Mouse (Mus musculus): ENCODE results near the gene Tmem199. TPM values are rescaled to one million over a fixed set of nuclear protein-coding genes. Genes with fewer than 3 reads are reported as not detected.
A peak's percentile ranks its signal among the peaks of the same experiment; 100 is the strongest.

Tmem199 gene
- polyA plus RNA-seq, 1 experiment from 2014 or later = 66.5 TPM

DNA sequence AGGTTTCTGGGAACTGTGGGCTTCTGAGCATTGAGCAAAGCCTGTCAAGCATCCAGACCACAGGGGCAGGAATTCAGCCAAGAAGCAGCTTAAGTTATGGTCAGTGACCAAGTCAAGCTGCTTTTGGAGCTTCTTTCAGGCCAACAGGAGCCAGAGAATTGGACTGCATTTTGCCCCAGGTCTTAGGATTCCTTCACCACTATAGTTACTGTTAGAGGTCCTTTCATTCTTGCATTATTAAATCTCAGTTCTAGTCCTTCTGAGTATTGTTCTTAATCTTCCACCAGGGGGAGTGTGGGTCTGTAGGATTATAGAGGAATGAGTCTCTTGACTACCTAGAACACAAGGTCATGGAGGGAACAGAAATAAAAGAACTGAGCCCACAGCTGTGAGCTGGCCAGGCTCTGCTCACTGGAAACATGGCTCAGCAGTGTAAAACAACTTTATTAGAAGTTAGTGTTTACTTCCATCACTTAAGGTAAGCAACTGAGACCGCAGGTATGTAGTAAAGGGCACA is 10.6 kb upstream of the Tmem199 start:
- 89% methylated on average over 1 of the region's 1 CpGs for WGBS
- Histone ChIP-seq H3K4me1 (ENCODE audit: control insufficient read depth, insufficient read depth, low read length) (no peaks in the 10 kb centered on the region), H3K4me2 (ENCODE audit: low read depth, severe bottlenecking) (no peak overlapping the region), H3K9me3 (ENCODE audit: control insufficient read depth, low read length) (no peaks in the 10 kb centered on the region), H3K27ac (replicated peaks; ENCODE audit: low read depth, low read length) (no peak overlapping the region), H3K27me3 (ENCODE audit: control insufficient read depth, insufficient read depth, low read length) (no peaks in the 10 kb centered on the region), H3K36me3 (ENCODE audit: control insufficient read depth, insufficient read depth, low read length) (peaks cover 44% of the 10 kb centered on the region), H3K9ac (ENCODE audit: low read length) (no peak overlapping the region), H3K4me3 (ENCODE audit: low read depth, low read length) (no peak overlapping the region)
- DNase-seq (ENCODE audit: low spot score) (no peak), ATAC-seq (ENCODE audit: insufficient number of reproducible peaks, low FRiP score, low TSS enrichment, low read depth) (no peak)

DNA sequence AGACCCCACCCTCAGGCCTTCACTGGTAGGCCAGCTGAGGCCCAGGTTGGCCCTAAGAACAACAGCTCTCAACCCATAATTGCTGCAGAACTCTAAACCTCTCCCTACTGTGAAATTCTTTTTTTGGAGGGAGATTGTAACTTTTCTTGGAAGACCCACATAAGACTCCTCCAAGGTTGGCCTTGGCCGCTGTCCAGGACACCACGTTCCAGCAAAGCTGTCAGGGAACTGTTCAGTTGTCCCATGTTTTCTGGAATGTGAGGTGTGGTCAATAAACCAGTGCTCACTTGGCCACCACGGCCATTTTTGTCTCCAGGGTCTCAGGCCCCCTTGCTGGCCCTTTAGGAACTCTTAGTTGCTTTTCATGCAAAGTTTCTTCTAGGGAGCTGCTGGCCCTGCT is 9.9 kb upstream of the Tmem199 start:
- no peaks in the 10 kb centered on the region for H3K4me1 ChIP-seq (ENCODE audit: control insufficient read depth, insufficient read depth, low read length)
- no peaks in the 10 kb centered on the region for H3K9me3 ChIP-seq (ENCODE audit: control insufficient read depth, low read length)
- ATAC-seq (ENCODE audit: insufficient number of reproducible peaks, low FRiP score, low TSS enrichment, low read depth) = no peak
- no peak overlapping the region for H3K27ac ChIP-seq (replicated peaks; ENCODE audit: low read depth, low read length)
- no peak overlapping the region for H3K9ac ChIP-seq (ENCODE audit: low read length)
- 92% methylated on average over 3 of the region's 3 CpGs for WGBS
- no peak overlapping the region for H3K4me2 ChIP-seq (ENCODE audit: low read depth, severe bottlenecking)
- H3K4me3 ChIP-seq (ENCODE audit: low read depth, low read length) = no peak overlapping the region
- H3K36me3 ChIP-seq (ENCODE audit: control insufficient read depth, insufficient read depth, low read length) = peaks cover 42% of the 10 kb centered on the region
- no peaks in the 10 kb centered on the region for H3K27me3 ChIP-seq (ENCODE audit: control insufficient read depth, insufficient read depth, low read length)
- no peak for DNase-seq (ENCODE audit: low spot score)

DNA sequence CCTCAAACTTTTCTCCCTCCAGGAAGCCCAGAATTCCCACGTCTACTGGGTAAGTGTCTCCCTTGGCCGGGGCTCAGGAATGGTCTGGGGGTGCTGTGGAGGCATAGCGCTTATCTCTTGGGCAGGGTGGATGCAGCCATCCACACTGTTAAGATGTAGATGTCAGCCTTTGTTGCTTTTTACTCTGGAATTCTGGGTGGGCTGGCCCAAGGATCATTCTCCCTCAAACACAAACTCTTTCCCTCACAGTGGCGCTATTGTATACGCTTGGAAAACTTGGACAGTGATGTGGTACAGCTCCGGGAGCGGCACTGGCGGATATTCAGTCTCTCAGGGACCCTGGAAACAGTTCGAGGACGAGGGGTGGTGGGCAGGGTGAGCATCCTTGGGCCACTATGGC is 7.0 kb upstream of the Tmem199 start:
- DNase-seq (ENCODE audit: low spot score) = no peak
- WGBS = 95% methylated on average over 10 of the region's 10 CpGs
- no peaks in the 10 kb centered on the region for H3K4me1 ChIP-seq (ENCODE audit: control insufficient read depth, insufficient read depth, low read length)
- no peaks in the 10 kb centered on the region for H3K27me3 ChIP-seq (ENCODE audit: control insufficient read depth, insufficient read depth, low read length)
- H3K27ac ChIP-seq (replicated peaks; ENCODE audit: low read depth, low read length) = no peak overlapping the region
- H3K4me2 ChIP-seq (ENCODE audit: low read depth, severe bottlenecking) = no peak overlapping the region
- H3K9ac ChIP-seq (ENCODE audit: low read length) = no peak overlapping the region
- ATAC-seq (ENCODE audit: insufficient number of reproducible peaks, low FRiP score, low TSS enrichment, low read depth) = no peak
- peaks cover 46% of the 10 kb centered on the region for H3K36me3 ChIP-seq (ENCODE audit: control insufficient read depth, insufficient read depth, low read length)
- no peaks in the 10 kb centered on the region for H3K9me3 ChIP-seq (ENCODE audit: control insufficient read depth, low read length)
- no peak overlapping the region for H3K4me3 ChIP-seq (ENCODE audit: low read depth, low read length)

DNA sequence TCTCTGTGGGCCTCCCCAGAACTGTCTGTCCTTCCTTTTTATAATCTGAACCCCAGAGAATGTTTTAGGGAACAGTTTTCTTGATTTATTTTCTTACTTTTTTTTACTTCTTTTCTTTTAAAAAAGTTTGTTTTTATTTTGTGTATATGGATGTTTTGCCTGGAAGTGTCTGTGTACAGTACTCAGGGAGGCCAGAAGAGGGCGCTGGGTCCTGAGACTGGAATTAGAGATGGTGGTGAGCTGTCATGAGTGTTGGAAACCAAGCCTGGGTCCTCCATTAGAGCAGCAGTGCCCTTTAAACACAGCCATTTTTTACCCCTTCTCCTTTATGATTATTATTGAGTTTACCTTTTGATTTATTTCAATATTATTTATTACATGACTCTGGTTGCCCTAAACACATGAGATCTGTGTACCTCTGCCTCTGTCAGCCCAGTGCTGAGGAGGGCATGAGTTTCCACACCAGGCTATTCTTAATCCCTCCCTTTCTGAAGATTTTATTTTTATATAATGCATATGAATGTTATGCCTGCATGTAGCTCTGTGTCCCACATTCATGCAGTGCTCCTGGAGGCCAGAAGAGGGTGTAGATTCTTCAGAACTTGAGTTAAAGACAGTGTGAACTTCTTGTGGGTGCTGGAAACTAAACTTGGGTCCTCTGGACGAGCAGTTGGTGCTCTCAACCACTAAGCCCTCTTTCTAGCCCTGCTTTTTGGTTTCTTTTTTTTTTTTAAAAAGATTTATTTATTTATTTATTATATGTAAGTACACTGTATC is 3.8 kb upstream of the Tmem199 start:
- ATAC-seq (ENCODE audit: insufficient number of reproducible peaks, low FRiP score, low TSS enrichment, low read depth) (no peak), DNase-seq (ENCODE audit: low spot score) (peak; percentile 40)
- H3K27ac ChIP-seq (replicated peaks; ENCODE audit: low read depth, low read length) = no peak overlapping the region
- no peaks in the 10 kb centered on the region for H3K9me3 ChIP-seq (ENCODE audit: control insufficient read depth, low read length)
- no peak overlapping the region for H3K4me2 ChIP-seq (ENCODE audit: low read depth, severe bottlenecking)
- H3K9ac ChIP-seq (ENCODE audit: low read length) = no peak overlapping the region
- H3K27me3 ChIP-seq (ENCODE audit: control insufficient read depth, insufficient read depth, low read length) = no peaks in the 10 kb centered on the region
- 61% methylated on average over 2 of the region's 2 CpGs for WGBS
- no peak overlapping the region for H3K4me3 ChIP-seq (ENCODE audit: low read depth, low read length)
- peaks cover 34% of the 10 kb centered on the region for H3K36me3 ChIP-seq (ENCODE audit: control insufficient read depth, insufficient read depth, low read length)
- peaks cover 7% of the 10 kb centered on the region for H3K4me1 ChIP-seq (ENCODE audit: control insufficient read depth, insufficient read depth, low read length)

DNA sequence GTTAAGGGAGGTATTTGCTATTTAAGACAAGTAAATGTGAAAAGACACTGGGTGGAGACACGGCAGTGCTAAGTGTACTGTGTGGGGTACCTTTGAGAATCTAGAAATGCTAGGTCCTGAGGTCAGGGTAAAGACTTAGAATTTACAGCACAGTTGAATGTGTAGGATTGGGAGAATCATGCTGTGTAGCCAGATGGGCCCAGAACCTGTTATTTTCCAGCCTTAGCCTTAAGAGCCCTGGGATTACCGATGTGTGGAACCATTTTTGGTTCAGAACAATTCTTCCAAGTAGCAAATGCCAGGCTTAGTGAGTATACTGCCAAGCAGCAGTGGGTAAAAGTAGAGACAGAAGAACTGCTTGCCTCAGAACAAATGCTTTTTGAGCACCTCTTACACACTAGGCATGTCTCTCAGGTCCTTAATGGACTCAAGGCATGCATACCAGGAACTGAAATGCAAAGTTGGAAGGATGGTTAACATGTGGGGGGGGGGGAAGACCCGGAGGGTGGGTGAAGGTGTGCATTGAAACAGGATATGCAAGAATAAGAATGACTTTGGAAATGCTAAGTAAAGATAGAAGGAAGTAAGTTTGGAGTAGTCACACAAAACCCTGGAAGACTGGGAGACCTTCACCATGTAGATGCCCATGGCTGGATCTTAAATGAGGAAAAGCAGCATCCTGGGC is 1.3 kb upstream of the Tmem199 start:
- no peak for DNase-seq (ENCODE audit: low spot score)
- peak overlapping the region; percentile 94; the same call in 1 of the 2 replicates for H3K4me3 ChIP-seq (ENCODE audit: low read depth, low read length)
- H3K36me3 ChIP-seq (ENCODE audit: control insufficient read depth, insufficient read depth, low read length) = peaks cover 29% of the 10 kb centered on the region
- H3K4me1 ChIP-seq (ENCODE audit: control insufficient read depth, insufficient read depth, low read length) = peaks cover 7% of the 10 kb centered on the region
- ATAC-seq (ENCODE audit: insufficient number of reproducible peaks, low FRiP score, low TSS enrichment, low read depth) = no peak
- H3K27me3 ChIP-seq (ENCODE audit: control insufficient read depth, insufficient read depth, low read length) = no peaks in the 10 kb centered on the region
- H3K9me3 ChIP-seq (ENCODE audit: control insufficient read depth, low read length) = no peaks in the 10 kb centered on the region
- no peak overlapping the region for H3K27ac ChIP-seq (replicated peaks; ENCODE audit: low read depth, low read length)
- peak overlapping the region; percentile 88 for H3K4me2 ChIP-seq (ENCODE audit: low read depth, severe bottlenecking)
- H3K9ac ChIP-seq (ENCODE audit: low read length) = no peak overlapping the region
- WGBS = 78% methylated on average over 3 of the region's 3 CpGs

DNA sequence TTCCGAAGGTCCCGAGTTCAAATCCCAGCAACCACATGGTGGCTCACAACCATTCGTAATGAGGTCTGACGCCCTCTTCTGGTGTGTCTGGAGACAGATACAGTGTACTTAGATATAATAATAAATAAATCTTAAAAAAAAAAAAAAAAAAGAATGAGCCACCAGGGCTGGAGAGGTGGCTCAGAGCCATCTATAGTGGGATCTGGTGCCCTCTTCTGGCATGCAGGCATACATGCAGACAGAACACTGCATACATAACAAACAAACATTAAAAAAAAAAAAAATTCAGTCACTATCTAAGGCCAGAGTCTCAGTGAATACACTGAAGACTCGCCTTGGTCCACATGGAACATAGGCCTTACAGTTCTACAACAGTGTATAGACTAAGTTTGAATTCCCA is 2.8 kb downstream of the Tmem199 start:
- DNase-seq (ENCODE audit: low spot score) (no peak), ATAC-seq (ENCODE audit: insufficient number of reproducible peaks, low FRiP score, low TSS enrichment, low read depth) (no peak)
- Histone ChIP-seq H3K4me2 (ENCODE audit: low read depth, severe bottlenecking) (no peak overlapping the region), H3K36me3 (ENCODE audit: control insufficient read depth, insufficient read depth, low read length) (peaks cover 13% of the 10 kb centered on the region), H3K27me3 (ENCODE audit: control insufficient read depth, insufficient read depth, low read length) (no peaks in the 10 kb centered on the region), H3K27ac (replicated peaks; ENCODE audit: low read depth, low read length) (no peak overlapping the region), H3K4me1 (ENCODE audit: control insufficient read depth, insufficient read depth, low read length) (peaks cover 7% of the 10 kb centered on the region), H3K9ac (ENCODE audit: low read length) (no peak overlapping the region), H3K4me3 (ENCODE audit: low read depth, low read length) (no peak overlapping the region), H3K9me3 (ENCODE audit: control insufficient read depth, low read length) (no peaks in the 10 kb centered on the region)
- WGBS = 84% methylated on average over 5 of the region's 5 CpGs

DNA sequence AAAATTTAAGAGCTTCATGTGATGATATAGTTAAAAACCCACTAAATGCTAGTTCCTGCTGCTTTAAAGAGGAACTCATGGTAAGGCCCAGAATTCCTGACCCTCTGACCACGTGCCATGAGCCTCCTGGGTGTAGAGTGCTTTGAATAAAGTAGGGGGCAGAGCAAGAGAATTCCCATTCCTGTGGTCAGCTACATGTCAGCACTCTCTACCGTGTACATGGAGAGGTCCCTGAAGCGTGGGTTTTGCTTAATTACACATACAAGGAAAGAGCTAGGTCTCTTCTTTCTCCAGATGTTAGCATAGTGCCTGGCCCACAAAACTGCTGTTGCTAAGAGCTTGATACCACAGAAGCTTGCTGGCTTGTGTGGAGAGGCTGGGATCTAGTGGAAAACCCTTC is 6.5 kb downstream of the Tmem199 start:
- Histone ChIP-seq H3K9me3 (ENCODE audit: control insufficient read depth, low read length) (no peaks in the 10 kb centered on the region), H3K9ac (ENCODE audit: low read length) (no peak overlapping the region), H3K27ac (replicated peaks; ENCODE audit: low read depth, low read length) (no peak overlapping the region), H3K4me2 (ENCODE audit: low read depth, severe bottlenecking) (no peak overlapping the region), H3K27me3 (ENCODE audit: control insufficient read depth, insufficient read depth, low read length) (no peaks in the 10 kb centered on the region), H3K36me3 (ENCODE audit: control insufficient read depth, insufficient read depth, low read length) (peaks cover 11% of the 10 kb centered on the region), H3K4me3 (ENCODE audit: low read depth, low read length) (no peak overlapping the region), H3K4me1 (ENCODE audit: control insufficient read depth, insufficient read depth, low read length) (no peaks in the 10 kb centered on the region)
- ATAC-seq (ENCODE audit: insufficient number of reproducible peaks, low FRiP score, low TSS enrichment, low read depth) (no peak), DNase-seq (ENCODE audit: low spot score) (no peak)
- WGBS = 80% methylated on average over 3 of the region's 3 CpGs

DNA sequence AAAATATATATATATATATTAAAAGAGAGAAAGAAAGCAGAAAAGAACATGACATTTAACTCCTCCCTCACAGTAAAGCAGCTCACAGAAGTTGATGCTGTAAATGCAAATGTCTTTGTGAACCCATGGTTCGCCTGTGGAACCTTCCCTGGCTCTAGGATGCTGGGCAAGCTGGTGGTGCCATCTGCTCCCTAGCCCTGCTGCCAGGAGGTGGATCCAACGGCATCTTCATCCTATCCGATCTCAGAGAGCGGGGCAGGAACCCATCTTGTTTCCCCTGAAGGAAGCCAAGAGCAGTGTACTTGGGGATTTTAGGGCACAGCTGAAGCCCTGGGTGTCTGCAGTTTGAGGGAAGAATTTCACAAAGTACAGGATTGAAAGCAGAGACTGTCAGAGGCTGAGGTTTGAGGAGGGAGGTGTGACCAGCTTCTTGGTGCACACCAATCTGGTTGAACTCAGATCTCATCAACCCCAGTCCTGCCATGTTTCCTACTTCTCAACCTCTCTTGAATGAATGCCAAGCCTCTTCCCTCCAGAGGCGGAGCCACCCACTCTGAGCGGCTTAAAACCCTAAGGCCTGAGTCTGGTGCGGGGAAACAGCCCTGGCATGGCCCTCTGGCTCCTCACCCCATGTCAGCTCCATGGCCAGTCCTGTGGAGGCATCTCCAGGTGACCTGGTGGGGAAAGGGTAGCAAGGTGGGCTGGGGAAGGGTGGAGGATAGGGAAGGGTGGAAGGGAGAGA is 8.9 kb downstream of the Tmem199 start, which contains the start of gene Sebox:
Sebox (plus strand) TSS at position 539 of the 742 bp plus-strand sequence.
- ATAC-seq (ENCODE audit: insufficient number of reproducible peaks, low FRiP score, low TSS enrichment, low read depth) (no peak), DNase-seq (ENCODE audit: low spot score) (no peak)
- WGBS = 68% methylated on average over 7 of the region's 7 CpGs
- Histone ChIP-seq H3K4me3 (ENCODE audit: low read depth, low read length) (no peak within 1 kb of the TSS), H3K27me3 (ENCODE audit: control insufficient read depth, insufficient read depth, low read length) (0 out of 2 replicates have a peak, but pooled peaks cover 3% of the 10 kb centered on the region), H3K4me2 (ENCODE audit: low read depth, severe bottlenecking) (no peak within 1 kb of the TSS), H3K9me3 (ENCODE audit: control insufficient read depth, low read length) (no peaks in the 10 kb centered on the region), H3K27ac (replicated peaks; ENCODE audit: low read depth, low read length) (no peak within 1 kb of the TSS), H3K4me1 (ENCODE audit: control insufficient read depth, insufficient read depth, low read length) (no peaks in the 10 kb centered on the region), H3K9ac (ENCODE audit: low read length) (no peak within 1 kb of the TSS), H3K36me3 (ENCODE audit: control insufficient read depth, insufficient read depth, low read length) (peaks cover 7% of the 10 kb centered on the region; the same call in 1 of the 2 replicates)
